Mouse (Mus musculus): ENCODE measurements at regions not wholly inside any gene's neighbourhood (a gene's known extent, or its start where the extent isn't known, plus 50 kb on each side); places are given as distances from the start of the nearest gene placed in this dataset. TPM values are rescaled to one million over a fixed set of nuclear protein-coding genes. Genes with fewer than 3 reads are reported as not detected.

- no peaks in the 10 kb centered on the region for H3K36me3 ChIP-seq (ENCODE audit: insufficient read depth, low read length)
- no peak overlapping the region for H3K27ac ChIP-seq (ENCODE audit: low read length)
- 61% methylated on average over 2 of the region's 2 CpGs for WGBS
- H3K9ac ChIP-seq (replicated peaks; ENCODE audit: low read length) = no peak overlapping the region
- H3K9me3 ChIP-seq (ENCODE audit: low read length) = no peaks in the 10 kb centered on the region
- H3K27me3 ChIP-seq (ENCODE audit: insufficient read depth, low read length) = no peaks in the 10 kb centered on the region
- no peak overlapping the region for H3K4me3 ChIP-seq (ENCODE audit: low read length)
- H3K4me2 ChIP-seq (replicated peaks; ENCODE audit: low read depth, low read length) = no peak overlapping the region
- no peak for ATAC-seq (ENCODE audit: low FRiP score, low TSS enrichment)
- H3K4me1 ChIP-seq (ENCODE audit: insufficient read depth, low read length) = no peaks in the 10 kb centered on the region
Measured at GRCm38 (mm10) chr10:44595932-44596331, 67.6 kb upstream of the Prdm1 start.

GRCm38 (mm10) chr10:44589842-44590241 is 61.5 kb upstream of the Prdm1 start:
- H3K27me3 ChIP-seq (ENCODE audit: insufficient read depth, low read length) = no peaks in the 10 kb centered on the region
- no peak overlapping the region for H3K27ac ChIP-seq (ENCODE audit: low read length)
- H3K9me3 ChIP-seq (ENCODE audit: low read length) = no peaks in the 10 kb centered on the region
- no peak overlapping the region for H3K4me3 ChIP-seq (ENCODE audit: low read length)
- 89% methylated on average over 6 of the region's 6 CpGs for WGBS
- no peaks in the 10 kb centered on the region for H3K36me3 ChIP-seq (ENCODE audit: insufficient read depth, low read length)
- H3K9ac ChIP-seq (replicated peaks; ENCODE audit: low read length) = no peak overlapping the region
- H3K4me1 ChIP-seq (ENCODE audit: insufficient read depth, low read length) = no peaks in the 10 kb centered on the region
- no peak overlapping the region for H3K4me2 ChIP-seq (replicated peaks; ENCODE audit: low read depth, low read length)
- ATAC-seq (ENCODE audit: low FRiP score, low TSS enrichment) = no peak

- no peaks in the 10 kb centered on the region for H3K27me3 ChIP-seq (ENCODE audit: insufficient read depth, low read length)
- no peaks in the 10 kb centered on the region for H3K36me3 ChIP-seq (ENCODE audit: insufficient read depth, low read length)
- H3K4me3 ChIP-seq (ENCODE audit: low read length) = no peak overlapping the region
- no peaks in the 10 kb centered on the region for H3K4me1 ChIP-seq (ENCODE audit: insufficient read depth, low read length)
- no peak overlapping the region for H3K4me2 ChIP-seq (replicated peaks; ENCODE audit: low read depth, low read length)
- no peak for ATAC-seq (ENCODE audit: low FRiP score, low TSS enrichment)
- H3K9ac ChIP-seq (replicated peaks; ENCODE audit: low read length) = no peak overlapping the region
- H3K27ac ChIP-seq (ENCODE audit: low read length) = no peak overlapping the region
- H3K9me3 ChIP-seq (ENCODE audit: low read length) = no peaks in the 10 kb centered on the region
Measured at GRCm38 (mm10) chr10:44589352-44589751, 61.1 kb upstream of the Prdm1 start.

- no peaks in the 10 kb centered on the region for H3K9me3 ChIP-seq (ENCODE audit: low read length)
- WGBS = 88% methylated on average over 2 of the region's 2 CpGs
- H3K36me3 ChIP-seq (ENCODE audit: insufficient read depth, low read length) = no peaks in the 10 kb centered on the region
- no peaks in the 10 kb centered on the region for H3K27me3 ChIP-seq (ENCODE audit: insufficient read depth, low read length)
- H3K9ac ChIP-seq (replicated peaks; ENCODE audit: low read length) = no peak overlapping the region
- ATAC-seq (ENCODE audit: low FRiP score, low TSS enrichment) = no peak
- no peak overlapping the region for H3K4me3 ChIP-seq (ENCODE audit: low read length)
- no peaks in the 10 kb centered on the region for H3K4me1 ChIP-seq (ENCODE audit: insufficient read depth, low read length)
- no peak overlapping the region for H3K4me2 ChIP-seq (replicated peaks; ENCODE audit: low read depth, low read length)
- H3K27ac ChIP-seq (ENCODE audit: low read length) = no peak overlapping the region
Measured at GRCm38 (mm10) chr10:44582736-44583135, 54.4 kb upstream of the Prdm1 start.

Small RNA genes lying in the stretch of these regions (microRNA-seq; reads per million reads assigned to microRNA genes)
- not detected for gene Gm24271

Measured in kidney, embryonic 16.5 days (tissue).